Mouse (Mus musculus) monocyte, adult 5-6 weeks (primary cell): ENCODE results near the gene Cpe. TPM values are rescaled to one million over a fixed set of nuclear protein-coding genes. Genes with fewer than 3 reads are reported as not detected.

Experiments used
- ATAC-seq: fragments of 153-309, 156-312 bp; replicated peaks from 2 replicates; pipeline ENCODE4 v1.8.0; 2017; ENCODE audit warnings: mild to moderate bottlenecking; ENCODE audit not compliant: low TSS enrichment, insufficient number of reproducible peaks, severe bottlenecking, poor library complexity, low FRiP score
- total RNA-seq: library from RNA; stranded (forward); fragments of 200-1000, 200-491, 200-594 nt; gene quantifications from 3 replicates; pipeline ENCODE4 v1.2.3, GENCODE M21; 2017

Cpe gene
- total RNA-seq, 1 experiment from 2014 or later, result 0.57 TPM

DNA sequence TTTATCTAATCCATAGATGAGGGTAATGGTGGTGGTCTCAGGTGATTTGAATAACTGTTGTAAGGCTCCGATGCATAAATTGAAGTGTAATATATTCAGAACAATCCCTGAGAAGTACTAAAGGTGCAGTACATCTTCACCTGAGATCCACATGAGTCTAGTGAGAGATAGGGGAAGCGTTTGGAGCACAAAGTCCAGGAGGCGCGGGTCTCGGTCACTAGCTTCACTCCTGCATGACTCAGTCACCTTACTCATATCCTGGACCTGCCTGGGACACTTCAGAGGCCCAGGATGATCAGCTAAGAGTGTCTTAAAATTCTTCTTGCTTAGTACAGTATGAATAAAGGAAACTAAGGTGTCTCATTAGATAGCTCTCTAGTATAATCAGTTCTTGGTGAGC is 86.8 kb downstream of the Cpe start:
- ATAC-seq, result no peak

DNA sequence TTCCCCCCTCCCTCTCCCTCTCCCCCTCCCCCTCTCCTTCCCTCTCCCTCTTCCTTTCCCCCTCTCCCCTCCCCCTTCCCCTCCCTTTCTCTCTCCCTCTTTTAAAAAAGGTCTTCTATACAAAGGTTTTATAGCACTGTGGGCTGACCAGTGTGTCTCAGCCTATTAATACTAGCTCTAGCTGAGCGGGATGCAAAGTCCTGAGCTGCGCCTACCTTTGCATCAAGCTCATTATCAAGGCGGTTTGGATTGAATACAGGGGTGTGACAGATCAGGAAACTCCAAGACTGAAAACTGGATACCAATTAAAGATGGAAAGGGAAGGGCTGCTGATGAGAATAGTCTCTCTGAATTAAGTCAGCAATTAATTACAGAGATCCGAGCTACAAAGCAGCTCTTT is 94.6 kb downstream of the Cpe start:
- no peak for ATAC-seq

GRCm38 (mm10) chr8:64597042-64597970 is 95.5 kb downstream of the Cpe start:
- ATAC-seq, result no peak

- ATAC-seq, result no peak
These were observed 96.5 kb downstream of the Cpe start for GRCm38 (mm10) chr8:64596396-64596795.

- ATAC-seq, result no peak
These were observed 102.4 kb downstream of the Cpe start for GRCm38 (mm10) chr8:64590456-64590855.

DNA sequence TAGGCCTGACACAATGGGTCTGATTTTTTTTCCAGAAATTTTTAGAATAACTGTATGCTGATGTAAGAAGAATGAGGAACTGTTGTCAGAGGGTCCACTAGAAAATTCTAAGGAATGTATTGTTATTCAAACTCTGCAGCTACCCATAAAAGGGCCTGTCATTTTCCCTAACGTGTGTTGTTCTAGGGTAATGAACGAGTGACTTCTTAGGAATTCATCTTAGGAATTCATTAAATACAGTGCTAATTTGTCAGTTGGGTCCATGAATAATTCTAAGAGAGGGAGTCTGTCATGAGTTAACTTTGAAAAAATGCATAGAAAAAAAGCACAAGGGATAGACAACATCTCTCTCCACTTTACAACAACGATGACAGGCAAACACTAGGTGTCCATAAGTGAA is 110.0 kb downstream of the Cpe start:
- ATAC-seq, result no peak

- no peak for ATAC-seq
These were observed 114.6 kb downstream of the Cpe start for GRCm38 (mm10) chr8:64578221-64578620.

GRCm38 (mm10) chr8:64575001-64575400 is 117.9 kb downstream of the Cpe start:
- no peak for ATAC-seq

- ATAC-seq, result no peak
These were observed 144.6 kb downstream of the Cpe start for GRCm38 (mm10) chr8:64548054-64548850.

DNA sequence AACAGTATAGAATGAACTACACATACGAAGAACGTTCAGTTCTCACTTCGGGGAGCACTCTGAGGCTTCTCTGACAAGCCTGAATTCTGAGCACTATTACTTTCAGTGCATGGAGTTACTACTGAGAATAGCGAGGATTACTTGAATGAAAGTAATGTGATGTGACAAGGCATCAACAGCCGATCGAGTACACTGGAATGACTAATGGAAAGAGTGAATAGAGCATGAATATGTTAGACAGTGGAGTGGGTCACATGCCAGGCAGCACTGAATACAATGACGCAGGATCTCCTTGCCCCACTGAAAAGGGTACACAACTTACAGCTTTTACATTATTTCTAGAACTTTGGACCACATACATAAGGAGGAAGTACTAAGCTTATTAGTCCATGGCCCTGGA is 149.4 kb downstream of the Cpe start:
- ATAC-seq, result no peak

Other genes starting within 250 kb of the Cpe start
- gene Msmo1, start 40.7 kb upstream of the Cpe start, total RNA-seq, result 77.7 to 101 TPM (median 92.3 TPM) in 3 replicates
- gene Klhl2, start 157.0 kb upstream of the Cpe start, total RNA-seq, result 29.4 to 59.8 TPM (median 43.6 TPM) in 3 replicates